Mouse (Mus musculus): ENCODE results near the gene Serpina16.

DNA sequence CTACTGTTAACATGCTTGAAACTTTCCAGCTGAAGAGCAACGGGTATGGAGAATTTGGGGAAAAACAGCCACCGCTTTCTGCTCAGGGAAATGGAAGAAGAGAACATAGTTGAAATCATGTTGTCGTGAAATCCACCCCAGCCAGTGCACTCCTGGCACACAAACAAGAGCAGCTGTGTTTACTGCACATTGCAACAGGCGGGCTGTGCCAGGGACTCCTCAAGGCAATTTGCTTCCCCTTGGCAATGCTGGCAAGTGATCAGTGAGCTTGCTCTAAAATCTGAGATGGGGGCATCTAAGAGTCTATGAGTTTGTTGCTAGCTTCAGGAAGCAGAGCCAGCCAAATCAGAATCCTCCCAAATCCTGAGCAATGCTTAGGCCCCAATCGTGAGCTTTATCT is 5.6 kb downstream of the Serpina16 start:
- TF ChIP-seq CTCF (IDR thresholded peaks at IDR 0.05; ENCODE audit: borderline replicate concordance, insufficient read depth, low read depth, low read length) (no peak), POLR2A (IDR thresholded peaks at IDR 0.05; ENCODE audit: borderline replicate concordance, insufficient read depth, low read length) (no peak)

Data from cerebellum, adult 2 months (tissue).